Mouse (Mus musculus): ENCODE results near the gene Fcho1. TPM values are rescaled to one million over a fixed set of nuclear protein-coding genes. Genes with fewer than 3 reads are reported as not detected.

Gene Fcho1
- polyA plus RNA-seq, 1 experiment from 2014 or later = 70.9 TPM

- Histone ChIP-seq H3K27me3 (0 out of 2 replicates have a peak, but pooled peaks cover 4% of the 10 kb centered on the region), H3K4me3 (peak overlapping the region; percentile 2; the same call in 1 of the 2 replicates), H3K4me1 (peaks cover 52% of the 10 kb centered on the region), H3K9me3 (no peaks in the 10 kb centered on the region), H3K36me3 (0 out of 2 replicates have a peak, but pooled peaks cover 6% of the 10 kb centered on the region), H3K9ac (replicated peaks) (no peak overlapping the region; the same call in 1 of the 2 replicates), H3K27ac (replicated peaks) (no peak overlapping the region; the same call in 1 of the 2 replicates), H3K4me2 (replicated peaks) (peak overlapping the region; percentile 12; the same call in 1 of the 2 replicates)
- WGBS = 8% methylated on average over 21 of the region's 21 CpGs
- no peak for ATAC-seq (replicated peaks)
These were observed 57.1 kb downstream of the Fcho1 start for GRCm38 (mm10) chr8:71668220-71668975.

- Histone ChIP-seq H3K4me3 (no peak overlapping the region), H3K9ac (replicated peaks) (peak overlapping the region; percentile 5; the same call in 1 of the 2 replicates), H3K4me2 (replicated peaks) (peak overlapping the region; percentile 22), H3K9me3 (no peaks in the 10 kb centered on the region), H3K27ac (replicated peaks) (peak overlapping the region; percentile 67), H3K27me3 (0 out of 2 replicates have a peak, but pooled peaks cover 4% of the 10 kb centered on the region), H3K36me3 (peaks cover 14% of the 10 kb centered on the region), H3K4me1 (peaks cover 46% of the 10 kb centered on the region)
- WGBS = 44% methylated on average over 5 of the region's 5 CpGs
- no peak for ATAC-seq (replicated peaks)
These were observed 58.3 kb downstream of the Fcho1 start for GRCm38 (mm10) chr8:71667256-71667655.

- H3K27ac ChIP-seq (replicated peaks) = peak overlapping the region; percentile 67
- no peak for ATAC-seq (replicated peaks)
- no peak overlapping the region for H3K4me3 ChIP-seq
- peak overlapping the region; percentile 5; the same call in 1 of the 2 replicates for H3K9ac ChIP-seq (replicated peaks)
- no peaks in the 10 kb centered on the region for H3K9me3 ChIP-seq
- H3K36me3 ChIP-seq = peaks cover 18% of the 10 kb centered on the region
- H3K4me2 ChIP-seq (replicated peaks) = no peak overlapping the region
- WGBS = 3% methylated on average over 1 of the region's 1 CpGs
- H3K27me3 ChIP-seq = 0 out of 2 replicates have a peak, but pooled peaks cover 4% of the 10 kb centered on the region
- peaks cover 42% of the 10 kb centered on the region for H3K4me1 ChIP-seq
These were observed 58.7 kb downstream of the Fcho1 start for GRCm38 (mm10) chr8:71666855-71667254.

GRCm38 (mm10) chr8:71665331-71666130, 60.0 kb downstream of the Fcho1 start:
- ATAC-seq (replicated peaks) = no peak
- H3K4me2 ChIP-seq (replicated peaks) = no peak overlapping the region
- WGBS = 4% methylated on average over 22 of the region's 22 CpGs
- H3K9ac ChIP-seq (replicated peaks) = no peak overlapping the region
- peaks cover 20% of the 10 kb centered on the region for H3K36me3 ChIP-seq
- no peak overlapping the region for H3K27ac ChIP-seq (replicated peaks)
- peaks cover 42% of the 10 kb centered on the region for H3K4me1 ChIP-seq
- H3K9me3 ChIP-seq = no peaks in the 10 kb centered on the region
- H3K27me3 ChIP-seq = 0 out of 2 replicates have a peak, but pooled peaks cover 4% of the 10 kb centered on the region
- no peak overlapping the region for H3K4me3 ChIP-seq

GRCm38 (mm10) chr8:71660325-71661120, 65.0 kb downstream of the Fcho1 start:
- H3K27ac ChIP-seq (replicated peaks) = no peak overlapping the region
- peaks cover 32% of the 10 kb centered on the region for H3K27me3 ChIP-seq
- H3K36me3 ChIP-seq = peaks cover 29% of the 10 kb centered on the region
- H3K4me2 ChIP-seq (replicated peaks) = no peak overlapping the region
- H3K9ac ChIP-seq (replicated peaks) = no peak overlapping the region
- peak; percentile 57 for ATAC-seq (replicated peaks)
- WGBS = 7% methylated on average over 36 of the region's 36 CpGs
- no peak overlapping the region for H3K4me3 ChIP-seq
- H3K9me3 ChIP-seq = no peaks in the 10 kb centered on the region
- H3K4me1 ChIP-seq = peaks cover 11% of the 10 kb centered on the region

- no peak overlapping the region for H3K9ac ChIP-seq (replicated peaks)
- ATAC-seq (replicated peaks) = no peak
- H3K4me1 ChIP-seq = peaks cover 14% of the 10 kb centered on the region
- 47% methylated on average over 1 of the region's 1 CpGs for WGBS
- H3K27ac ChIP-seq (replicated peaks) = no peak overlapping the region
- H3K4me2 ChIP-seq (replicated peaks) = no peak overlapping the region
- H3K4me3 ChIP-seq = no peak overlapping the region
- H3K36me3 ChIP-seq = peaks cover 29% of the 10 kb centered on the region
- no peaks in the 10 kb centered on the region for H3K9me3 ChIP-seq
- H3K27me3 ChIP-seq = peaks cover 36% of the 10 kb centered on the region
These were observed 65.8 kb downstream of the Fcho1 start for GRCm38 (mm10) chr8:71659751-71660150.

GRCm38 (mm10) chr8:71658515-71659049, 66.9 kb downstream of the Fcho1 start:
- peaks cover 16% of the 10 kb centered on the region for H3K4me1 ChIP-seq
- ATAC-seq (replicated peaks) = no peak
- H3K36me3 ChIP-seq = peaks cover 24% of the 10 kb centered on the region
- H3K27ac ChIP-seq (replicated peaks) = no peak overlapping the region
- peaks cover 48% of the 10 kb centered on the region for H3K27me3 ChIP-seq
- no peak overlapping the region for H3K4me3 ChIP-seq
- no peak overlapping the region for H3K4me2 ChIP-seq (replicated peaks)
- no peaks in the 10 kb centered on the region for H3K9me3 ChIP-seq
- WGBS = 31% methylated on average over 17 of the region's 17 CpGs
- no peak overlapping the region for H3K9ac ChIP-seq (replicated peaks)

Other genes with a start within 250 kb of the Fcho1 start
- 9.4 and 9.8 TPM in 2 replicates for gene Ano8, start 239.8 kb downstream of the Fcho1 start, polyA plus RNA-seq (2015; fragmentation: Nextera tagmentation; extraction: Ambion mirVana)
- 12.2 and 13.7 TPM in 2 replicates for gene Gtpbp3, start 237.6 kb downstream of the Fcho1 start, polyA plus RNA-seq (2015; fragmentation: Nextera tagmentation; extraction: Ambion mirVana)
- 5.4 and 6.0 TPM in 2 replicates for gene Plvap, start 214.0 kb downstream of the Fcho1 start, polyA plus RNA-seq (2015; fragmentation: Nextera tagmentation; extraction: Ambion mirVana)
- gene Ccdc194, start 200.0 kb downstream of the Fcho1 start, polyA plus RNA-seq (2015; fragmentation: Nextera tagmentation; extraction: Ambion mirVana) = 0.11 TPM in 1 of 2 replicates, not detected in the other
- 8.5 and 8.8 TPM in 2 replicates for gene Bst2, start 188.3 kb downstream of the Fcho1 start, polyA plus RNA-seq (2015; fragmentation: Nextera tagmentation; extraction: Ambion mirVana)
- 56.9 and 61.7 TPM in 2 replicates for gene Mvb12a, start 182.8 kb downstream of the Fcho1 start, polyA plus RNA-seq (2015; fragmentation: Nextera tagmentation; extraction: Ambion mirVana)
- 0.11 and 0.20 TPM in 2 replicates for gene Tmem221, start 166.8 kb downstream of the Fcho1 start, polyA plus RNA-seq (2015; fragmentation: Nextera tagmentation; extraction: Ambion mirVana)
- gene Nxnl1, start 159.1 kb downstream of the Fcho1 start, polyA plus RNA-seq (2015; fragmentation: Nextera tagmentation; extraction: Ambion mirVana) = not detected in 2 replicates
- 68.5 and 71.8 TPM in 2 replicates for gene Slc27a1, start 156.8 kb downstream of the Fcho1 start, polyA plus RNA-seq (2015; fragmentation: Nextera tagmentation; extraction: Ambion mirVana)
- gene Pgls, start 133.5 kb downstream of the Fcho1 start, polyA plus RNA-seq (2015; fragmentation: Nextera tagmentation; extraction: Ambion mirVana) = 191 TPM in 2 replicates
- gene Fam129c, start 128.1 kb downstream of the Fcho1 start, polyA plus RNA-seq (2015; fragmentation: Nextera tagmentation; extraction: Ambion mirVana) = 4.9 and 5.5 TPM in 2 replicates
- gene Colgalt1, start 114.7 kb downstream of the Fcho1 start, polyA plus RNA-seq (2015; fragmentation: Nextera tagmentation; extraction: Ambion mirVana) = 54.3 and 56.2 TPM in 2 replicates
- gene Unc13a, start 54.0 kb downstream of the Fcho1 start, polyA plus RNA-seq (2015; fragmentation: Nextera tagmentation; extraction: Ambion mirVana) = 23.3 and 23.6 TPM in 2 replicates
- 2.9 and 3.3 TPM in 2 replicates for gene Jak3, start 49.4 kb downstream of the Fcho1 start, polyA plus RNA-seq (2015; fragmentation: Nextera tagmentation; extraction: Ambion mirVana)
- gene Insl3, start 36.5 kb downstream of the Fcho1 start, polyA plus RNA-seq (2015; fragmentation: Nextera tagmentation; extraction: Ambion mirVana) = 0.54 TPM in 1 of 2 replicates, not detected in the other
- gene B3gnt3, start 23.9 kb downstream of the Fcho1 start, polyA plus RNA-seq (2015; fragmentation: Nextera tagmentation; extraction: Ambion mirVana) = 0.42 and 0.46 TPM in 2 replicates
- 8.3 and 8.5 TPM in 2 replicates for gene Zfp709, start 156.3 kb upstream of the Fcho1 start, polyA plus RNA-seq (2015; fragmentation: Nextera tagmentation; extraction: Ambion mirVana)
- 16.4 and 17.8 TPM in 2 replicates for gene Zfp882, start 182.9 kb upstream of the Fcho1 start, polyA plus RNA-seq (2015; fragmentation: Nextera tagmentation; extraction: Ambion mirVana)
- gene Zfp617, start 182.9 kb upstream of the Fcho1 start, polyA plus RNA-seq (2015; fragmentation: Nextera tagmentation; extraction: Ambion mirVana) = 31.7 and 32.5 TPM in 2 replicates
- gene Zfp961, start 225.3 kb upstream of the Fcho1 start, polyA plus RNA-seq (2015; fragmentation: Nextera tagmentation; extraction: Ambion mirVana) = 20.5 and 21.8 TPM in 2 replicates

Data from forebrain, embryonic 15.5 days (tissue).